Mouse (Mus musculus) kidney, postnatal 0 days (tissue): ENCODE results near the gene Usp35. TPM values are rescaled to one million over a fixed set of nuclear protein-coding genes. Genes with fewer than 3 reads are reported as not detected.

Experiments used
- ATAC-seq: fragments of 200-750 bp; cut with Nextera tagmentation; replicated peaks from 2 replicates; pipeline ENCODE4 v1.8.0; 2017; ENCODE audit warnings: low read depth, moderate number of reproducible peaks, moderate TSS enrichment, moderate library complexity; ENCODE audit not compliant: low FRiP score
- DNase-seq: peaks from one replicate; pipeline ENCODE4 v3.0.0-alpha.2; 2016; ENCODE audit warnings: low spot score
- H3K27ac ChIP-seq: fragments of 300-500 bp; sonication (generic); 2 replicates; pipeline ENCODE4 v1.5.1; 2014; ENCODE audit warnings: mild to moderate bottlenecking
- H3K27me3 ChIP-seq: fragments of 300-500 bp; sonication (generic); 2 replicates; pipeline ENCODE4 v1.6.1; 2014; ENCODE audit warnings: low read length, mixed read lengths; ENCODE audit not compliant: insufficient read depth
- H3K36me3 ChIP-seq: fragments of 300-500 bp; sonication (generic); 2 replicates; pipeline ENCODE4 v1.6.1; 2014; ENCODE audit warnings: low read length, mixed read lengths; ENCODE audit not compliant: insufficient read depth
- H3K4me1 ChIP-seq: fragments of 300-500 bp; sonication (generic); replicated peaks from 2 replicates; pipeline ENCODE4 v1.6.1; 2014; ENCODE audit warnings: antibody characterized with exemption, low read length, mixed read lengths; ENCODE audit not compliant: insufficient read depth
- H3K4me2 ChIP-seq: fragments of 300-500 bp; sonication (generic); 2 replicates; pipeline ENCODE4 v1.6.1; 2014; ENCODE audit warnings: mild to moderate bottlenecking, low read length, moderate library complexity, mixed read lengths
- H3K4me3 ChIP-seq: fragments of 300-500 bp; sonication (generic); replicated peaks from 2 replicates; pipeline ENCODE4 v1.5.1; 2014; ENCODE audit warnings: low read depth, low read length
- H3K9ac ChIP-seq: fragments of 300-500 bp; sonication (generic); 2 replicates; pipeline ENCODE4 v1.6.1; 2014; ENCODE audit warnings: low read depth, low read length
- H3K9me3 ChIP-seq: fragments of 300-500 bp; sonication (generic); replicated peaks from 2 replicates; pipeline ENCODE4 v1.6.1; 2016; ENCODE audit warnings: low read length, inconsistent platforms, mixed read lengths
- CTCF ChIP-seq: IDR thresholded peaks from 2 replicates; pipeline ENCODE4 v1.5.1; 2016; ENCODE audit warnings: antibody characterized with exemption, low read depth, mild to moderate bottlenecking, moderate library complexity
- WGBS: fragments of 180-500 bp; shearing (Covaris S2); extraction: QIAGEN DNeasy Blood & Tissue Kit; methylation state at CpG from one replicate; pipeline ENCODE4 v1.1.7; 2014; 5-methylcytosine and 5-hydroxymethylcytosine counted together
- polyA plus RNA-seq: library from polyadenylated mRNA; unstranded; fragments of >200 nt; fragmentation: Nextera tagmentation; extraction: Ambion mirVana; gene quantifications from 2 replicates; pipeline ENCODE4 v1.2.1, GENCODE M21; 2015

The Usp35 gene
- polyA plus RNA-seq, 1 experiment from 2014 or later, result 1.1 TPM

DNA sequence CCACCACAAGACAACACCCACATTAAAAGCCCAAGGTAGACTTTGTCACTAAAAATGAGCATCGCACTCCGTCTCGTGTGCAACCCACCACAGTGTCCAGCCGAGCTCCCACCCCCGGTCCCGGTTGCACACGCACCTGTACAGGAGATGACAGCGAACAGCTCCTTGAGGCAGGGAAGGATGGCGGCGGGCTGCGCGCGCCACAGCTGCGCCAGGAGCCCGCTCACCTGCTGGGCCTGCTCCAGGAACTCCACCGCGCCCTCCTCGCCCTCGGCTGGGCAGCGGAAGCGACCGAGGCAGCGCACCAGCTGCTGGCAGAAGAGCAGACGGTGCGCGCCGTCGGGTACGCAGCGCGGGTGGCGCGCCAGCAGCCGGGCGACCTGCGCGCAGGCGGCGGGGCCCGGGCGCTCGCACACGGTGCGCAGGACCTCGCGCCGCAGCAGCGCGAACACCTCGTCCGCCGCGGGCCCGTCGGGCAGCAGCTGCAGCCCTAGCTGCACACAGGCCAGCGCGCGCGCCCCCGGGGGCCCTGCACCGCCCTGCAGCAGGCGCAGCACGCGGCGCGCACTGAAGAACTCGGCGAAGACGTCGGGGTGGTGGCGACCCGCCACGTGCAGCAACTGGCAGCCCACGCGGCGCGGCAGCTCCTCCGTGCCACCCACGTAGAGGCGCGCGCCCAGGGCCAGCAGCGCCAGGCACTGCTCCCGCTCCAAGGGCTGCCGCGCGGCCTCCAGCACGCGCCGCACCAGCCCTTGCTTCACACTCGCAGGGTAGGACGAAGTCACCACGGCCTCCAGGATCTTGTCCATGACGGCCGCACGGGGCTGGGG, 6.4 kb downstream of the Usp35 start:
- Histone ChIP-seq H3K4me3 (peak overlapping the region; percentile 26), H3K4me1 (peaks cover 6% of the 10 kb centered on the region; the same call in 1 of the 2 replicates), H3K9me3 (no peaks in the 10 kb centered on the region), H3K27me3 (peaks cover 12% of the 10 kb centered on the region), H3K36me3 (no peaks in the 10 kb centered on the region), H3K27ac (no peak overlapping the region), H3K9ac (0 out of 2 replicates have a peak overlapping the region, but pooled peaks have one; percentile 18), H3K4me2 (peak overlapping the region; percentile 55)
- WGBS, result 14% methylated on average over 92 of the region's 96 CpGs
- DNase-seq (no peak), ATAC-seq (peak; percentile 26; the same call in 1 of the 2 replicates)
- no peak for TF ChIP-seq CTCF

DNA sequence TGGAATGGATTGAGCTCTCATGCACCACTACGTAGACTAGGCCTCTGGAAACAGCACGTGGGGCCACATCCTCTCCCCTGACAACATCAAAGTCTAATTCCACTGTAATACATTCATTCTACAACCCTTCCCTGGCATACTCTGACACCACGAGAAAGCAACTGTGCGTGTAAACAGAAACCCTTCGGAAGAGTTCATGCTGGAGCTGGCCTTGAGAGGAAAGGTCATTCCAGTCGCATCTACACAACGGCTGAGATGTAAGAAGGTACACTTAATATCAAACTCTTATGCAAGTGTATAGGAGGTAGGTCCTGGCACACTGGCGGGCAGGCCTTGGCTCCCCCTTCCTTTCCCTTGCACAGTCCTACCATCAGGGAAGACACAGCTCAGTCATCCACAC, 7.5 kb downstream of the Usp35 start:
- peaks cover 12% of the 10 kb centered on the region for H3K27me3 ChIP-seq
- WGBS, result 87% methylated on average over 8 of the region's 8 CpGs

DNA sequence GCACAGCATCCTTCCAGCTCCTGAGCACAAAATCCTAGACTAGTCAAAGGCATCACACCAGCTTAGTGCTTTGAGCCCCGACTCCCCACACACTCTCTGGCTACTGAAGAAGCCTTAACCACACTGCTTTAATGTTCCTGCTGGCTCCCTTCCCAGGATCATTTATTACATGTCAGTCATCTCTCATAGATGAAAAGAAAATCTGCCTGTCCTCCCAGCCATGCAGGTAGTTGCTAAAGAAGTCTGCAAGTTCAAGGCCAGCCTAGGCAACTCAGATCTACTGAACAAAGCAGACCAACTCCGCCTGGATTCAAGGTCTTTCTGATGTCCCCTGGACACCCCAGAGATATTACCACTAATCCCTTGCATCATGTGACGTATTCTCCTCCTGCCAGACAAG, 14.1 kb downstream of the Usp35 start:
- no peak for DNase-seq
- H3K36me3 ChIP-seq, result no peaks in the 10 kb centered on the region; the same call in 1 of the 2 replicates
- no peaks in the 10 kb centered on the region for H3K9me3 ChIP-seq
- H3K27me3 ChIP-seq, result no peaks in the 10 kb centered on the region
- H3K4me1 ChIP-seq, result no peaks in the 10 kb centered on the region
- H3K4me3 ChIP-seq, result no peak overlapping the region
- 78% methylated on average over 3 of the region's 3 CpGs for WGBS
- TF ChIP-seq CTCF, result no peak
- no peak overlapping the region for H3K9ac ChIP-seq
- ATAC-seq, result no peak
- no peak overlapping the region for H3K4me2 ChIP-seq
- H3K27ac ChIP-seq, result no peak overlapping the region

More for the DNA sequence above, 7.5 kb downstream of the Usp35 start:
- Histone ChIP-seq H3K9ac (no peak overlapping the region), H3K4me1 (peaks cover 6% of the 10 kb centered on the region; the same call in 1 of the 2 replicates), H3K9me3 (no peaks in the 10 kb centered on the region), H3K4me3 (no peak overlapping the region), H3K36me3 (no peaks in the 10 kb centered on the region), H3K4me2 (no peak overlapping the region), H3K27ac (no peak overlapping the region)
- DNase-seq, result no peak
- no peak for TF ChIP-seq CTCF
- ATAC-seq, result no peak

DNA sequence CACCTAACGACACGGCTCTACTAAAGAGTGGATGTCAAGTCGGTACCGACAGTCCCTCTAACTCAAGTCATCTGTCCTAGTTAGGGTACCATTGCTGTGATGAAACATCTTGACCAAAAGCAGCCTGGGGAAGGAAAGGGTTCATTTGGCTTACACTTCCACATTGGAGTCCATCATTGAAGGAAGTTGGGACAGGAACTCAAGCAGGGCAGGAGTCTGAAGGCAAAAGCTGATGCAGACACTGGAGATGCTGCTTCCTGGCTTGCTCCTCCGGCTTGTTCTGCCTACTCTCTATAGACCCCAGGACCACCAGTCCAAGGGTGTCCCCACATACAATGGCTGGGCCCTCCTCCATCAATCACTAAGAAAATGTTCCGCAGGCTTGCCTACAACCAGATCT, 16.2 kb downstream of the Usp35 start:
- no peak overlapping the region for H3K9ac ChIP-seq
- no peak for DNase-seq
- H3K27me3 ChIP-seq, result no peaks in the 10 kb centered on the region
- peaks cover 8% of the 10 kb centered on the region; the same call in 1 of the 2 replicates for H3K36me3 ChIP-seq
- no peak for TF ChIP-seq CTCF
- WGBS, result 75% methylated on average over 6 of the region's 6 CpGs
- no peaks in the 10 kb centered on the region for H3K9me3 ChIP-seq
- no peak overlapping the region for H3K4me2 ChIP-seq
- H3K4me3 ChIP-seq, result no peak overlapping the region
- H3K4me1 ChIP-seq, result no peaks in the 10 kb centered on the region
- no peak for ATAC-seq
- no peak overlapping the region for H3K27ac ChIP-seq

DNA sequence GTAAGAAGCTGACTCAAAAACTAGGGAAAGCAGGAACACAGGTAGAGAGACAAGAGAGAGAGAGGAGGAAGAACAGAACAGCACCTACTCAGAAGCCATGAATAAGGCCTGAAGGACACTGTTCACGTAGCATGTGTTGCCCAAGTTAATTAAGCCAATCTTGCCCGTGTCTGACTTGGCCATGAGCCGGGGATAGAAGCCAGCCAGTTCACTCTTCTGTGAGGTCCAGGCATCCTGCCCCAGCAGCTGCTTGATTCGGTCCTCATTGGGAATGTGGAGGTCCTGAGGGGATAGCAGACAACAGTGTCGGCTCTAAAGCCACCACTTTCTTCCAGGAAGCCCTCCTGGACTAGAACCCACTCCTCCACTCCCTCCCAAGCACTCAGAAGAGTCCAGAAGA, 17.2 kb downstream of the Usp35 start:
- no peak for TF ChIP-seq CTCF
- 96% methylated on average over 5 of the region's 5 CpGs for whole genome bisulfite sequencing

DNA sequence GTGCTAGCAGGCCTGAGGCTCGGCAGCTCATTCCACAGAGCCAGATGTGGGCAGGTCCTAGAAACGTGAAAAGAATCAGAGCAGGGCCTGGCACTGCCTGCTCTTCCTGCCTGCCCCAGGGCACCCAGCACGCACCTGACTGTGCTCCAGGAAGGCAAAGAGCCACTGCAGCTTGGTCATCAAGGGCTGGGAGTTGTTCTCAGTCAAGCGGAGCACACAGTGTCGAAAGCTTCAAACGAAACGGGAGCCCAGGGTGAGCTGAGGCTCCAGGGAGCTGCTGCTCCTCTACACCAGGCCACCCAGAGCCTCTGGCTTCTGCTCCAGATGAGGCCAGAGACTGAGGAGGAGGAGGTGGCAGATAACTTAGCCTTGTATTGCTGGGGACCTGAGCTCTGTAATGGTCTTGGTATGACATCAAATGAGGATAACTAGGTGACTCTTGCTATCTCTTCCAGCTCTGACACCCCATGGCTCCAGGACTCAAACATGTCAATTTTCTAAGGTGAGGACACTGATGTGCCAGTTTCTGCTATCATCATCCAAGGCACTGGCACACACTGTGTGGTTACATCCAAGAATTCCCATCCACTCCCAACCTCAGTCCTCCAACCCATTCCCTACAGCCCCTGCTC, 18.3 kb downstream of the Usp35 start:
- WGBS, result 55% methylated on average over 7 of the region's 7 CpGs
- H3K9ac ChIP-seq, result no peak overlapping the region
- no peak overlapping the region for H3K4me2 ChIP-seq
- no peaks in the 10 kb centered on the region for H3K27me3 ChIP-seq
- no peak overlapping the region for H3K4me3 ChIP-seq
- H3K27ac ChIP-seq, result no peak overlapping the region
- TF ChIP-seq CTCF, result no peak
- H3K9me3 ChIP-seq, result no peaks in the 10 kb centered on the region
- DNase-seq (no peak), ATAC-seq (peak; percentile 55)
- peaks cover 26% of the 10 kb centered on the region for H3K36me3 ChIP-seq
- H3K4me1 ChIP-seq, result no peaks in the 10 kb centered on the region

More for the DNA sequence above, 17.2 kb downstream of the Usp35 start:
- ATAC-seq, result no peak
- Histone ChIP-seq H3K36me3 (peaks cover 15% of the 10 kb centered on the region; the same call in 1 of the 2 replicates), H3K9ac (no peak overlapping the region), H3K9me3 (no peaks in the 10 kb centered on the region), H3K27ac (no peak overlapping the region), H3K4me3 (no peak overlapping the region), H3K4me1 (no peaks in the 10 kb centered on the region), H3K27me3 (no peaks in the 10 kb centered on the region), H3K4me2 (no peak overlapping the region)
- DNase-seq, result no peak
